Mouse (Mus musculus) T-helper 17 cell (primary cell): Measurements from ENCODE around the gene Kcnh5.

Experiments used
- in situ Hi-C, 2 experiments: fragments of 300-600 bp; cut with MboI, MseI; formaldehyde crosslinking; loops; 1 replicate in 1 of 2; 2 replicates in 1 of 2; pipeline ENCODE4 v1.15.1; 2025; ENCODE audit warnings: high pct_unique_total_duplicates in 2 of 2

Gene Kcnh5

GRCm38 (mm10) chr12:75176691-75177645 is at the start of gene Kcnh5:
Gene Kcnh5, minus strand, starts transcription at chr12:75177332.
- in situ Hi-C loops, result no loop called here

- in situ Hi-C loops, result loop anchor here in 1 of 2 experiments (25.0 kb wide), 1 partner anchor 138 kb away; no protein-coding TSS in a partner anchor
Observed at GRCm38 (mm10) chr12:75223966-75224365, 46.8 kb upstream of the Kcnh5 start.

GRCm38 (mm10) chr12:75189413-75189812 is 12.3 kb upstream of the Kcnh5 start:
- in situ Hi-C loops, result no loop called here

- in situ Hi-C loops, result no loop called here
Observed at GRCm38 (mm10) chr12:75182646-75183045, 5.5 kb upstream of the Kcnh5 start.

- in situ Hi-C loops, result no loop called here
Observed at GRCm38 (mm10) chr12:75179491-75179890, 2.4 kb upstream of the Kcnh5 start.

GRCm38 (mm10) chr12:75177646-75178030 is 506 bp upstream of the Kcnh5 start:
- in situ Hi-C loops, result no loop called here

GRCm38 (mm10) chr12:75175931-75176565 is 1.1 kb downstream of the Kcnh5 start:
- in situ Hi-C loops, result no loop called here

GRCm38 (mm10) chr12:75170970-75171369 is 6.2 kb downstream of the Kcnh5 start:
- in situ Hi-C loops, result no loop called here

GRCm38 (mm10) chr12:75153076-75153568 is 24.0 kb downstream of the Kcnh5 start:
- in situ Hi-C loops, result loop anchor here in 1 of 2 experiments (10.0 kb wide), 1 partner anchor 818 kb away; no protein-coding TSS in a partner anchor

GRCm38 (mm10) chr12:75139792-75140191 is 37.3 kb downstream of the Kcnh5 start:
- in situ Hi-C loops, result no loop called here

GRCm38 (mm10) chr12:75091921-75092320 is 85.2 kb downstream of the Kcnh5 start:
- in situ Hi-C loops, result loop anchor here in 1 of 2 experiments (5.0 kb wide), 1 partner anchor 100 kb away; no protein-coding TSS in a partner anchor

- in situ Hi-C loops, result loop anchor here in 1 of 2 experiments (5.0 kb wide), 1 partner anchor 99 kb away; no protein-coding TSS in a partner anchor
Observed at GRCm38 (mm10) chr12:75090957-75091356, 86.2 kb downstream of the Kcnh5 start.

- in situ Hi-C loops, result no loop called here
Observed at GRCm38 (mm10) chr12:75077175-75077574, 100.0 kb downstream of the Kcnh5 start.

GRCm38 (mm10) chr12:75071043-75071442 is 106.1 kb downstream of the Kcnh5 start:
- in situ Hi-C loops, result no loop called here

- in situ Hi-C loops, result loop anchor here in 1 of 2 experiments (5.0 kb wide), 1 partner anchor 50 kb away; no protein-coding TSS in a partner anchor
Observed at GRCm38 (mm10) chr12:75062571-75062970, 114.6 kb downstream of the Kcnh5 start.

GRCm38 (mm10) chr12:75061731-75062130 is 115.4 kb downstream of the Kcnh5 start:
- in situ Hi-C loops, result loop anchor here in 1 of 2 experiments (5.0 kb wide), 1 partner anchor 51 kb away; no protein-coding TSS in a partner anchor

- in situ Hi-C loops, result no loop called here
Observed at GRCm38 (mm10) chr12:75053731-75054130, 123.4 kb downstream of the Kcnh5 start.

GRCm38 (mm10) chr12:75036694-75037093 is 140.4 kb downstream of the Kcnh5 start:
- in situ Hi-C loops, result no loop called here

- in situ Hi-C loops, result no loop called here
Observed at GRCm38 (mm10) chr12:75031970-75032864, 144.9 kb downstream of the Kcnh5 start.

GRCm38 (mm10) chr12:74971187-74971586 is 205.9 kb downstream of the Kcnh5 start:
- in situ Hi-C loops, result no loop called here

- in situ Hi-C loops, result no loop called here
Observed at GRCm38 (mm10) chr12:74969420-74969819, 207.7 kb downstream of the Kcnh5 start.
